Mouse (Mus musculus) cerebellum, adult 2 months (tissue): Measurements from ENCODE around the gene Zfp385c. TPM values are rescaled to one million over a fixed set of nuclear protein-coding genes. Genes with fewer than 3 reads are reported as not detected.

ENCODE experiments used
- DNase-seq, 2 experiments: peaks; one replicate each; pipeline ENCODE4 v3.0.0; 2021
- H3K27ac ChIP-seq: fragments of 200-500 bp; 2 replicates; pipeline ENCODE4 v1.5.1; 2012; ENCODE audit warnings: low read length, control low read depth, inconsistent platforms; ENCODE audit not compliant: insufficient read depth
- H3K27me3 ChIP-seq: fragments of 200-500 bp; 2 replicates; pipeline ENCODE4 v1.6.1; 2012; ENCODE audit warnings: inconsistent platforms, mild to moderate bottlenecking, low read length, moderate library complexity; ENCODE audit not compliant: control insufficient read depth, insufficient read depth
- H3K4me1 ChIP-seq: fragments of 200-500 bp; 2 replicates; pipeline ENCODE4 v1.6.1; 2011; ENCODE audit warnings: low read length; ENCODE audit not compliant: control insufficient read depth, insufficient read depth
- H3K4me3 ChIP-seq: fragments of 200-500 bp; replicated peaks from 2 replicates; pipeline ENCODE3; 2011; ENCODE audit warnings: mild to moderate bottlenecking, low read depth, low read length, control low read depth; ENCODE audit not compliant: insufficient read depth
- CTCF ChIP-seq: fragments of 200-500 bp; IDR thresholded peaks from 2 replicates; pipeline ENCODE4 v1.5.1; 2011; ENCODE audit warnings: low read depth, mild to moderate bottlenecking, control low read depth, low read length, moderate library complexity, borderline replicate concordance; ENCODE audit not compliant: insufficient read depth
- POLR2A ChIP-seq: fragments of 200-500 bp; IDR thresholded peaks from 2 replicates; pipeline ENCODE4 v1.6.1; 2011; ENCODE audit warnings: low read length, control low read depth, borderline replicate concordance; ENCODE audit not compliant: insufficient read depth
- WGBS: fragments of 180-500 bp; shearing (Covaris S2); methylation state at CpG from one replicate; pipeline ENCODE4 v1.1.7; 2018; 5-methylcytosine and 5-hydroxymethylcytosine counted together
- polyA plus RNA-seq: library from polyadenylated mRNA; depleted of rRNA; stranded (reverse); fragments of >200 nt; gene quantifications from 2 replicates; pipeline ENCODE4 v1.2.3, GENCODE M21; 2012

Gene Zfp385c
- polyA plus RNA-seq, 1 experiment = 56.5 TPM

DNA sequence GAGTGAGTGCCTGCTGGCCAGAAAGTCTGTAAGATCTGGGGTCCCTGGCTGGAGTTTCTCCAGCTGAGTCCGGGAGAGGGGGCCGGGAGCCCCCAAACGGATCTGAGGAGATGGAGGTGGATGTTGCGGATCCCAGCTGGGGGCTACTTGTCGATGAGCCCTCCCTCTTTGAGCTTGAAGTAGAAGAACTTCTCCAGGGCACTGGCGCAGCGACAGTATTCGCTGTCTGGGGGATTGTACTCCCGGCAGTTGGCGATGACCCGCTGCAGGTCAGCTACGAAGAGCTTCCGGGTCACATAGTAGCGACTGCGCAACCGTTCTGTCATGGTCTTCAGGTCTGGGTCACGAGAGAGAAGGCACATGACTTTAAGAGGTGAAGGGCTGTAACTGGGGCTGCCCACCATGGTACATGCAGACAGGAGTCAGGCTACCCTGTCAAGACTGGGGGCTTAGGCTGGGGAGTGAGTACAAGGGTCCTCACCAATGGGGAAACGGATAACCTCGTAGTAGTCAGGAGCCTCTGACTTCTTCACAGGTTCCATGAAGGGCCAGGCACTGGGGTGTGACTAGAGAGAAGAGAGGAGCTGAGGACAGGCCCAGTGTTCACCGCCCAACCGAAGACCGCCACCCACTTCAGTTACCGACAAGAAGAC, 13.0 kb upstream of the Zfp385c start:
- H3K4me1 ChIP-seq = no peaks in the 10 kb centered on the region
- WGBS = 87% methylated on average over 23 of the region's 23 CpGs
- no peak for DNase-seq
- no peaks in the 10 kb centered on the region for H3K27me3 ChIP-seq
- no peak for TF ChIP-seq POLR2A
- no peak for TF ChIP-seq CTCF
- H3K4me3 ChIP-seq = no peak overlapping the region
- H3K27ac ChIP-seq = no peak overlapping the region

DNA sequence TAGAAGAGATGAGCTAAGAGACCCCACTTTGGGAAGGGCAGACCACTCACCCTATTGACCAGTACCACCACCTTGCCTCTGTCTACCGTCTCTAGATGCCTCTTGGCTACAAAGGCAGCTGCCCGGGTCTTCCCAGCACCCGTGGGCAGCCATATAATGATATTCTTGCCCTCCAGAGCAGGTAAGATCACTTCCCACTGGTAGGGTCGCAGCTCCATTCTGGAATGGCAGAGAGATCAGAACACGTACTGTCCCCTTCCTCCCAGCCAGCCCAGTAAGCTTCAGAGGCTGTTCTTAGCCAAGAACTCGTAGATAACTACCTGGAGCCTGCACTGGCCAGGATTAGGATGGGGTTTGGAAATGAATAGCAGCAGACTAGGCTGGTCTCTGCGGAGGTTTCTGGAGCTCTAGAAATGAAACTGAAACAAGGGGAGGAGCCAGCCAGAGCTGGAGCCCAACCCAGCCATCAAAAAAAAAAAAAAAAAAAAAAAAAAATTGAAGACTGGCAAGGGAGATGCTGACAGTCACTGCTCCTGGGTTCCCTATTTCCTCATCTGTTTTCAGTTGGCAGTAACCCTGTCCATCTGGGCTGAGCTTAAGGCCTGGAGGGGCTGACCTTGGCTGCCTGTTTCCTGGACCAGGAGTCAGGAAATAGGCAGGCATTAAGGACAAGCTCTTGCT, 11.7 kb upstream of the Zfp385c start, which contains the start of gene Dhx58:
TSS of gene Dhx58 (minus strand) at position 421 of the 681 bp plus-strand sequence.
- no peak for TF ChIP-seq CTCF
- no peak for TF ChIP-seq POLR2A
- H3K4me3 ChIP-seq = no peak within 1 kb of the TSS
- DNase-seq = no peak
- H3K27ac ChIP-seq = no peak within 1 kb of the TSS
- 52% methylated on average over 7 of the region's 7 CpGs for WGBS
- H3K27me3 ChIP-seq = no peaks in the 10 kb centered on the region
- no peaks in the 10 kb centered on the region for H3K4me1 ChIP-seq

DNA sequence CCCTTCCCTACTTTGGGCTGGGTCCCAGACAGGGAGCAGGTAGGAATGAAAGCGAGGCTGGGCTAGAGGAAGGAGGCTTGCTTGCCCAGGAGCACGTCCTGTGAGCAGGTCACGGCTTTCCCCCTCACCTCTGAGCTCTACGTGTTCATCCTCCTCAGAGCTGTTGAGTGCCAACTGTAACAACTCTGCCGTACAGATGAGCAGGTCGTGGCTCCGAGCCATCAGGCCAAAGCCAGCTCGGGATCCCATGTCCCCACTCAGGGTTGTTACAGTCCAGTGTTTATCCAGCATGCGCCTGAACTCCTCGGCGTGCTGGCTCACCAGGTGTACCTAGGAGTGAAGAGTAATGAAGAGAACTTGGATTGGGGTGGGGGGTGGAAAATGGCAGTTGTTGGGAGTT, 11.1 kb upstream of the Zfp385c start:
- TF ChIP-seq POLR2A (no peak), CTCF (no peak)
- 68% methylated on average over 11 of the region's 11 CpGs for WGBS
- no peak for DNase-seq
- Histone ChIP-seq H3K27me3 (no peaks in the 10 kb centered on the region), H3K27ac (no peak overlapping the region), H3K4me3 (no peak overlapping the region), H3K4me1 (no peaks in the 10 kb centered on the region)

DNA sequence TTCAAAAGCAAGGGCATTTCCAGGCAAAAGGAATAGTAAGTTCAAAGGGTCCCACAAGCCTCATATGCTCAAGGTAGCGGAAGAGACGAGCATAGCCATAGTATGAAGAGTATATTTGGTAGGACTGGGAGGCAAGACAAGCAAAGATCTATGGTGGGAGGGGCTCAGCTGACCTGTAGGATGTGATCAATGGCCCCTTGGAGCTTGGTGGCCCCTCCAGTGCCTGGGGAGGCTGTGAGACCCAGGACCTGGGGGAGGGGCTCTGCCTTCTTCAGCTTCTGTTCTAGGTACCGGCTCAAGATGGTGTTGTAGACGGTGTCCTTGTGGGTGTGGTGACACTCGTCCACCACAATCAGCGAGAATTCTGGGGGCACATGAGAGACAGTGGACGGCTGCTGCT, 10.7 kb upstream of the Zfp385c start:
- no peak for DNase-seq
- H3K27me3 ChIP-seq = no peaks in the 10 kb centered on the region
- H3K4me3 ChIP-seq = no peak overlapping the region
- 60% methylated on average over 7 of the region's 7 CpGs for WGBS
- no peak for TF ChIP-seq CTCF
- TF ChIP-seq POLR2A = no peak
- no peaks in the 10 kb centered on the region for H3K4me1 ChIP-seq
- H3K27ac ChIP-seq = no peak overlapping the region

DNA sequence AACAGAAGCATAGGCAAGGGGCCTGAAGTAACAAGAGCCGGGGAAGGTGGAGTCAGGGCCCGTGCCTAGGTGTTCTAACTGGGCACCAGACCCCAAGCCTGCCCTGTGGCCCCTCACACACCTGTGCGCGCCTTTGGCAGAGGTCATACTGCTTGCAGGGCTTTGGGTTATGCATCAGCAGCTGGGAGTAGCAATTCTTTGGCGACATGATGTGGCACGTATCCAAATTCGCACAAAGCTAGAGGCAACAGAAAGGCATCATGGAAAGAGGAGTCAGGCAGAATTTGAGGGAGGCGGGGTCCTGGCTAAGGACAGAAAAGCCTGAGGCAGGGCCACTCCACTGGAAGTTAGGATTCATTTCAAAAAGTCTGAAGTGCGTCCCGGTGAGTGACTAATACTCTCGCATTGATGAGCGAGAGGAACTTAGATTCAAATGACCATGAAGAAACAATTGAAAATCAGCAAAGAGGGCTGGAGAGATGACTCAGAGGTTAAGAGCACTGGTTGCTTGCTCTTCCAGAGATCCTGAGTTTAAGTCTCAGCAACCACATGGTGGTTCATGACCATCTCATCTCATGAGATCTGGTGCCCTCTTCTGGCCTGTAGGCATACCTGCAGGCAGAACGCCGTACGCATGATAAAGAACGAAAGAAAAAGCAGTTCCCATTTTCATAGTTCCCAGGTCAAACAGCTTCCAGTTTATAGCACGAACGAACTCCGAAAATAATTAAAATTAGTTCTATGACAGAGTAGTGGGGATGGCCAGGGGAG, 10.0 kb upstream of the Zfp385c start:
- H3K27ac ChIP-seq = no peak overlapping the region
- no peaks in the 10 kb centered on the region for H3K4me1 ChIP-seq
- 21% methylated on average over 19 of the region's 19 CpGs for WGBS
- peak; percentile 66 to 68 for DNase-seq
- TF ChIP-seq CTCF (peak; percentile 97), POLR2A (no peak)
- H3K27me3 ChIP-seq = no peaks in the 10 kb centered on the region
- no peak overlapping the region for H3K4me3 ChIP-seq

DNA sequence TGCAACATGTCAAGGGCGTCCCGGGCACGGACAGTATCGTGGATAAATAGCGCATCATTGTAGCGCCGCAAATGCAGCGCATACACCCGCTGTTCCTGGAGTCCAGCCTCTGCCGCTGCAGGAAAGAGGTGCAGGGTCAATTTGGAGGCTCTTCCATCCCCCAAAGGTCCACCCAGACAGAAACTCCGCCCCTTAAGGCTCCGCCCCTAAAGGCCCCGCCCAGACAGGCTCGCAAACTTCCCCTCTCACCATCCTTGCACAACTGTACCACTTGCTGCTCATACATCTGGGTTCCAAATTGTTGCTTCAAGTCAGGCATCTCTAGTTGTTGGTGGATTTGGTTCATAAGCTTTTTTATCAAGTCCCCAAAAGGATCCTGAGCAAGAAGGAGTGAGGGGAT, 9.0 kb upstream of the Zfp385c start:
- H3K27me3 ChIP-seq = no peaks in the 10 kb centered on the region
- TF ChIP-seq CTCF (no peak), POLR2A (no peak)
- WGBS = 14% methylated on average over 14 of the region's 14 CpGs
- DNase-seq = no peak
- H3K27ac ChIP-seq = no peak overlapping the region
- no peaks in the 10 kb centered on the region for H3K4me1 ChIP-seq
- H3K4me3 ChIP-seq = peak overlapping the region; percentile 11

DNA sequence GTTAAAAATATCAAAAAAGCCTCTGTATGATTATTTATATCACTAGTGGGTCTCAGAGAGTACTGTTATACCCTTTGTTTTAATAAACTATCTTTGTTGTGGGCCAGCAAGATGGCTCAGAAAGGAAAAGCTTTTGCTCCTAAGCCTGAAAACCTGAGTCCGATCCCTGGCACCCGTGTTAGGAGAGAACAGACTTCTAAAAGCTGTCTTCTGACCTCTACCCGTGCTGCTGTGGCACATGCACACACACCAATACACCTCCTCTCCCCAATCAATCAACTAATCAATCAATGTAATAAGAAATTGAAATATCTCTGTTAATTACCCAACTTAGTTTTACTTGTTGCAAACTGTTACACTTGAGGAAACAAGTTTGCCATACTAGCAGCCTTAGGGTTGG, 8.5 kb upstream of the Zfp385c start:
- H3K27me3 ChIP-seq = no peaks in the 10 kb centered on the region
- TF ChIP-seq POLR2A = no peak
- 72% methylated on average over 3 of the region's 3 CpGs for WGBS
- no peak overlapping the region for H3K4me3 ChIP-seq
- no peak overlapping the region for H3K27ac ChIP-seq
- no peaks in the 10 kb centered on the region for H3K4me1 ChIP-seq
- DNase-seq = no peak

DNA sequence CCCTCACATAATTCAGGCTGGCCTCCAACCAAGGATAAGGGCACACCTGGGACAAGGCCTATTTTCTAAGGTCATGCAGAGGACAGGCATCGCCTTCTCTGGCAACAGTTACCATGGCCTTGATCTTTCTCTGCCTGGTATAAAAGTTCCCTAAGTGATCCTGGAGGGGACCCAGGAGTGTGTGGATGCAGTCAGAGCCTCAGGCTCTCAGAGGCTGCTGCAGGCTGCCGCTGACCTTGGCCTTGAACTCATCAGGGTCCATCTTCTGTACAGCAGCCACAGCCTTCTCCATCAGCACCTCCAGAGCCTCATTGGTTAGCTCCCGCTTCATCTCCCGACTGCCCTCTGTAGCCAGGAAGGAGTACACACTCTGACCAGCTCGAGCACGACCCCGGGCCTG, 5.7 kb upstream of the Zfp385c start:
- WGBS = 78% methylated on average over 7 of the region's 7 CpGs
- H3K27me3 ChIP-seq = no peaks in the 10 kb centered on the region
- no peak for DNase-seq
- no peak overlapping the region for H3K27ac ChIP-seq
- no peak overlapping the region for H3K4me3 ChIP-seq
- no peaks in the 10 kb centered on the region for H3K4me1 ChIP-seq
- no peak for TF ChIP-seq CTCF
- TF ChIP-seq POLR2A = no peak
